Mouse (Mus musculus) lung, adult 2 months (tissue): ENCODE results near the gene Pygl.

Experiments used
- CTCF ChIP-seq: fragments of 200-500 bp; IDR thresholded peaks from 2 replicates; pipeline ENCODE4 v1.5.1; 2011; ENCODE audit warnings: mild to moderate bottlenecking, low read length, control low read depth; ENCODE audit not compliant: insufficient read depth
- POLR2A ChIP-seq: fragments of 200-500 bp; IDR thresholded peaks from 2 replicates; pipeline ENCODE4 v1.6.1; 2011; ENCODE audit warnings: low read depth, mild to moderate bottlenecking, control low read depth, low read length, borderline replicate concordance; ENCODE audit errors: extremely low read depth

DNA sequence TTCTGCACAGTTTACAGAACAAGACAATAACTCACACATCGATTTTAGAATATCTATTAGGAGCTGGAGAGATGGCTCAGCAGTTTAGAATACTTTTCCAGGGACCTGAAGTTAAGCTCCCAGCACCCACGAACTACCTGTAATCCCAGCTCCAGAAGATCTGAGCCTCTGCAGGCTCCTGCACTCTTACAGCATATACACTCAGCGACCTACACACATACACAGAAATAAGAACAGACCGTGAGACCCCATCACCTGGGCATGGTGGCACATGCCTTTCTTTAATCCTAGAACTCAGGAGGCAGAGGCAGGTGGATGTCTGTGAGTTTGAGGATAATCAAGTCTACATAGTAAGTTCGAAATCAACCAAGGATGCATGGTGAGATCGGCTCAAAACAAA, 85.7 kb downstream of the Pygl start:
- no peak for TF ChIP-seq POLR2A
- no peak for TF ChIP-seq CTCF
